Mouse (Mus musculus) ovary, postnatal 14 days (tissue): Measurements from ENCODE around the gene Gm26741.
"Not testable (repeated sequence)": the region's sequence is repeated elsewhere in the genome, so short reads cannot be mapped to it uniquely, and the experiment has no call there.

Experiments
- DNase-seq: peaks from one replicate; pipeline ENCODE4 v3.0.0; 2022; ENCODE audit warnings: low spot score

The Gm26741 gene

GRCm38 (mm10) chr10:52358467-52358866, at the start of gene Gm26741:
Gene Gm26741, plus strand, starts transcription at chr10:52358767.
- no peak for DNase-seq

- no peak for DNase-seq
These were observed 49.4 kb upstream of the Gm26741 start for GRCm38 (mm10) chr10:52309196-52309595.

- DNase-seq, result no peak
These were observed 38.9 kb upstream of the Gm26741 start for GRCm38 (mm10) chr10:52319506-52320286.

- no peak for DNase-seq
These were observed 36.6 kb upstream of the Gm26741 start for GRCm38 (mm10) chr10:52321918-52322317.

- DNase-seq, result peak; percentile 31
These were observed 27.6 kb upstream of the Gm26741 start for GRCm38 (mm10) chr10:52331007-52331406.

- not testable (repeated sequence) for DNase-seq
These were observed 15.2 kb upstream of the Gm26741 start for GRCm38 (mm10) chr10:52343324-52343723.

- DNase-seq, result no peak
These were observed 5.4 kb upstream of the Gm26741 start for GRCm38 (mm10) chr10:52353184-52353583.

GRCm38 (mm10) chr10:52360241-52360735, 1.7 kb downstream of the Gm26741 start:
- DNase-seq, result no peak

GRCm38 (mm10) chr10:52360862-52361609, 2.5 kb downstream of the Gm26741 start:
- no peak for DNase-seq

- DNase-seq, result no peak
These were observed 9.8 kb downstream of the Gm26741 start for GRCm38 (mm10) chr10:52368376-52368775.

GRCm38 (mm10) chr10:52373834-52374233, 15.3 kb downstream of the Gm26741 start:
- DNase-seq, result no peak

- no peak for DNase-seq
These were observed 16.1 kb downstream of the Gm26741 start for GRCm38 (mm10) chr10:52374651-52375050.

GRCm38 (mm10) chr10:52376422-52376821, 17.9 kb downstream of the Gm26741 start:
- no peak for DNase-seq

GRCm38 (mm10) chr10:52377813-52378212, 19.2 kb downstream of the Gm26741 start:
- no peak for DNase-seq

- no peak for DNase-seq
These were observed 22.8 kb downstream of the Gm26741 start for GRCm38 (mm10) chr10:52381321-52381801.

GRCm38 (mm10) chr10:52381845-52382591, 23.5 kb downstream of the Gm26741 start, which contains the start of gene Gopc:
Gene Gopc, minus strand, starts transcription at chr10:52382124.
- DNase-seq, result peak; percentile 95

GRCm38 (mm10) chr10:52383022-52383421, 24.5 kb downstream of the Gm26741 start:
- DNase-seq, result no peak

- no peak for DNase-seq
These were observed 25.0 kb downstream of the Gm26741 start for GRCm38 (mm10) chr10:52383522-52383921.

- DNase-seq, result peak; percentile 36
These were observed 26.4 kb downstream of the Gm26741 start for GRCm38 (mm10) chr10:52384823-52385610.

GRCm38 (mm10) chr10:52387192-52387591, 28.6 kb downstream of the Gm26741 start:
- no peak for DNase-seq

GRCm38 (mm10) chr10:52388922-52389430, 30.4 kb downstream of the Gm26741 start, which contains the start of gene Nepn:
Gene Nepn, plus strand, starts transcription at chr10:52388972.
- no peak for DNase-seq
